Mouse (Mus musculus): ENCODE results near the gene Adk.

- TF ChIP-seq CTCF (IDR thresholded peaks at IDR 0.05; ENCODE audit: borderline replicate concordance, insufficient read depth, low read depth, low read length) (no peak), POLR2A (IDR thresholded peaks at IDR 0.05; ENCODE audit: borderline replicate concordance, insufficient read depth, low read length) (no peak)
These were observed 11.9 kb downstream of the Adk start for GRCm38 (mm10) chr14:21064321-21064720.
